Mouse (Mus musculus) kidney, adult 8-10 months (tissue): ENCODE results near the gene Olfr622.

Experiments used
- DNase-seq, 2 experiments: peaks; one replicate each; pipeline ENCODE4 v3.0.0; 2022

Olfr622 gene

DNA sequence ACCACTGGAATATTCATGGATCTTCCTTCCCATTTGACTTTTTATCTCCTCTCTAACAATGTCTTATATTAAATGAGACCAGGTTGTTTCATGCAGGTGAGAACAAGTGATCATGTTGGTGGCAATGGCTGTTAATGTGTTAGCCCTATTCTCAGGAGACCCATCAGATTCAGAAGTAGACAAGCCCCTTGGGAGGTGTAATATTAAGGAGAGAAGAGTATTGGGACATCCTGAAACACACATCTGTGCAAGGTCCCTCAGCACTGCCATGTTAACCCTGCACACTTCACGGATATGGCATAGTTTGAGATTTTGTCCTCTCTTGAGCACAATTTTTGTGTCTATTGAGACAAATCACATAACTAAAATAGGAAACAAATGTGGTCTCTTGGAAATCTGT lies at the start of gene Olfr622:
Gene Olfr622 (minus strand): TSS at position 101 of the 400 bp plus-strand sequence.
- DNase-seq = no peak

DNA sequence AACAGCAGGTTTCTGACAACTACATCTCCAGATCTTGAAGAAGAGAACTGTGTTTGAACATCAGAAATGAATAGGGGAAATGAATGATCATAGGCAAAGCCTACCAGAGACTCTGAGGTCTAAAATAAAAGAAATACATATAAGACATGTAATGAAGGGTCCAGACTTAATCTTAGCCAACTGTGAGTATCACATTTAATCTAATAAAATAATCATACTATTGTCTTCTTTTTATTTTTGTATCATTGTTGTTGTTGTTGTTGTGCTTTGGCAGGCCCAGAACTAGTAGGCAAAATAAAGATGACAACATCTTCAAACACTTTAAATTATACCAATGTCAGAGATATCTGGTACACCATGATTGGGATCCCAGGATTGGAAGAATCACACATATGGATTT lies 39.9 kb upstream of the Olfr622 start, which contains the start of gene Olfr625-ps1:
Gene Olfr625-ps1 (plus strand): TSS at position 301 of the 400 bp plus-strand sequence.
- no peak for DNase-seq

DNA sequence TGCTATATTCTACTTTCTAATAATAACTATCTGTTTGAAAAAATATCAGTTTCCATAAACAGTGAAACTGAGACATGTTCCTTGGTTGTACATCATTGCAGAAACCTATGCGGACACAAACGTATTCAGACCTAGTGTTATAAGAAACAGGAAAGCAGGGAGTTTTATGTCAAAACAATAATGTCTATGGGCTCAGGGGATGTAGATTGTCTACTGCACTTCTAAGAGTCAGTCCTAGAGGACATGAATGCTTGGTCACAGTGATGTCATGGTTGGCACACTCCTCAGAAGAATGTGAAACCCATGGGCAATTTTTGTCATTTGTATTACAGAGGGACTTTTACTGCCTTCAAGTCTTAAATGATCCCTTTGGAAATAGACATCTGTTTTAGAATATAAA lies 28.6 kb upstream of the Olfr622 start, which contains the start of gene Olfr624:
Gene Olfr624 (minus strand): TSS at position 101 of the 400 bp plus-strand sequence.
- no peak for DNase-seq

DNA sequence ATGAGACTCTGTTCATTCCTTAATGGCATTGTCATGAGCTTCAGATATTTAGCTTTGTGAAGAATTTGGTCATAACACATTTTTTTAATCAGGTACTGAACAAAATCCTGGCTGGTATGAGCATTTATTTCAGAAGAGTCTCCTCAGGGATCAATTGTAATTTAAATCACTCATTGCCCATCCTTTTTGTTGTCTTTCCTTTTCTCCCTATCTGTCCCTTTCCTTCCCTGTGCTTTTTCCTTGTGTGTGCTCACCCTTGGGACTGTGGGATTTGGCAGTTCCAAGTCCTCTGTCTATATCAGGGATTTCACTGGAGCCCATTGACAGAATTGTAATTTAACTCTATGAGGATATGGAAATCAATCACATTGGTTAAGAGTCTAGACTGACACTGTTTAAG lies 21.1 kb upstream of the Olfr622 start, which contains the start of gene Olfr623:
Gene Olfr623 (minus strand): TSS at position 101 of the 400 bp plus-strand sequence.
- no peak for DNase-seq

DNA sequence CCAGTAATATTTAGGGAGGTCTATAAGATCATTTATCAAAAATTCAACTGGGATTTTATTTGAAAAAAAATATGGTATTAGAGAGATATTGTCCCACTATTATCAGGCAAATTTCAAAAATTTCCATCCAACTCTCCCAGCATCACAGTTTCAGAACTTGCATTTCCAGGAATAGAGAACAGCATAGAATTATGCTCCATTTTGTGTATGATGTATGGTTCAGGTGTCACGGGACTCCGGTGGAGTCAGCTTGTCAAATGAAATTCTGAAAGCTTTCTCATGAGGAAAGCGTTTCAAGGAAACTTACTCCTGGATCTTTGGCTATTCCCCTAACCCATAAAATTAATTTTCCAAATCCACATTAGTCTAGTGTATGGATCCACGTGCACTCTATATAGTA lies 1.6 kb upstream of the Olfr622 start:
- DNase-seq = no peak

DNA sequence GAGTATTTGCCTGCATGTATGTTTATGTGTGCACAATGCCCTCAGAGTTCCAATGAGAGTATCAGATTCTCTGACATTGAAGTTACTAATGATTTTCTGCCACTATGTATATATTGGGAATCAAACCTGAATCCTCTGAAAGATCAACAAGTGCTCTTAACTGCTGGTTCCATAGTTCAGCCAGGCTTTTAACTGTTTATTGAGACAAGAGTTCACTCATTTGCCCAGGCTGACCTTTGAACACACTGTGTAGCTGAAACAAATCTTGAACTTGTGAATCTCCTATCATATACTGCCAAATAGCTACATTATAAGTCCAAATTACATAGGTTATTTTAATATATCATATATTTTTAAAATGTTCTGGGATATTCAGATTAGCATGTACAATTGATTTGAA lies 5.7 kb downstream of the Olfr622 start:
- no peak for DNase-seq

DNA sequence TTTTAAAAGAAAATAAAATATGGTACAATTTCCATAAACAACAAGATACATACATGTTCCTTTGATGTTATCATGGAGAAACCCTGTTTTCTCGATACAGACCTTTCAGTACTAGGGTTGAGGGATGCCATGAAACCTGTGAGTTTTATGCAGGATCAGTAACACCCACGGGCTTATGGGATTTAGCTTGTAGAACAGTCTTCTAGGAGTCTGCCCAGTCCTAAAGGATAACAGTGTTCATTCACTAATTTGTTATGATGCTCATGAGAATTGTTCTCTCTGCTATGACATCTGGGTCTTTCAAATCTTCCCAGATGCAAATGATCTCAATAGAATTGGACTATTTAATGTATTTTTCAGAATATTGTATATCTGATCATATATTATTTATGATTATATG lies 30.1 kb downstream of the Olfr622 start, which contains the start of gene Olfr620:
Gene Olfr620 (minus strand): TSS at position 101 of the 400 bp plus-strand sequence.
- no peak for DNase-seq

DNA sequence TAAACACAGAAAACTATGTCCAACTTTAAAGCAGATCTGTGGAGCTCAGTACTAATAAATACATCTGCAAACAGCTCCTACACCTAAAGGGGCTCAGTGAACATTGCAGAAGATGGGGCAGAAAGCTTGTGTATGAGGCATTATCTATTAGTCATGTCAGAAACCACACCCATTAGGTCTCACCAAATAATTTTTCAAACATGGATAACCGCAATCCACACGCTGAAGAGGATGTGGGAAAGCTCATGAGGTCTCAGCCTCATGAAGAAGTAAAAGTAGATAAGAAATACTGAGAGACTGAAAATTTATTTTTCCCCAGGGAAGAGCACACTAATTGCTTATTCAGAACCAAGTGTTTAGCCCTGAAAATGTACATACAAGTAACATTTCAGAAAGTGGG lies 35.1 kb downstream of the Olfr622 start:
- no peak for DNase-seq

DNA sequence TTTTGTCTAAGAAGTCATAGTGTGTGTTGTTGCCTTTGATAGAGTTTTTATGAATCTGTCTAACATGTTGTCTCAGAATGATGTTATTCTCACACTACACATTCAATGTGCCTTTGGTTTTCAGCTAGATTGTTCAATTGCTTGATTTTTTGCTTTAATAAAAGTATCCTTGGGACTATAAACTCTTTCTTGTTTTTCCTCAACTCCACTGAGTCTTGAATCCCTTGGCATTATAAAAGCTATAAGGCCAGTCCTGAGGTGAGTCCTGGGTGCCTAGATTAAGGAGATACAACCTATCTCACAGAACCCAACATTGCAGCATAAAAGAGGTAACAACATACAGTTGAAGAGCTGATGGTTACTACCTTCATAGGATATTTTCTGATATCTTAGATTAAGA lies 42.2 kb downstream of the Olfr622 start, which contains the start of gene Olfr619:
Gene Olfr619 (plus strand): TSS at position 301 of the 400 bp plus-strand sequence.
- no peak for DNase-seq

DNA sequence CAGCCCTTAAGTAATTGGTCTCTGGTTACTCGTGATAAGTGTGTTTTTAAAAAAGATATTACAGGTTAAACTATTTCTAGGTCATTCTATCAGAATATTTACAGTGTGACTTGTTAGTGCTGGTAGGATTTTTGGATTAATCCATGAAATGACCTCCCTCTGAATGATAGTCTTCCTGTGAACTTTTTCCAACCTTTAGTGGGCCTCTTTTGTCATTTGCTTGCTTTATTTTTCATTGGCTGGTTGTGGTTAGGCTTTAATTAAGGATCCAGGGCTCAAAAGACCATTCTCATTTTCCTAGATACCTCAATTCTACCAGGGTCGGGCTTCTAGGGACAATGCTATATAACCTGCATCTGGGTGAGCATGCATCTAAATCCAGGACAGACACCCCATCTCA lies 52.7 kb downstream of the Olfr622 start, which contains the start of gene Olfr618:
Gene Olfr618 (plus strand): TSS at position 301 of the 400 bp plus-strand sequence.
- DNase-seq = no peak
